Comparison of ENCODE assay signal across 18 mouse cellular contexts in the genomic region with DNA sequence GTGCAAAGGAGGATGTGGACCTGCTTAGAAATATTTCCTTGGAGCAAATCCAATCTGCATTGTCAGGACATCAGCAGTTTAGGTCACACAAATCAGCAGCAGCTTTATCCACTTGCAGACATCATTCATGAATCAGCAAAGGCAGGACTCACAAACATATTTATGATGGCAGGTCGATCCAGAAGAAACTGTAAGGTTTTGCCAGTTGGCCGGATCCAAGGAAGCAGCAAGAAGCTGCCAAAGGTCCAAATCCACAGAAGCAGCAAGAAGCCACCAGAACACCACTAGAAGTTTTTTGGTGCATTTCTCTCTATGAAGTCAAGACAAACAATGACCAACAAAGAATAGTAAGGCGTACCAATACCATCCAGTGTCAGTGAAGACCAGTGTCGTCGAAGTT.
"Had no signal": no experiment of that assay in that cellular context is flagged by ENCODE, and none has a peak within 500 bp of the region (broad histone marks: within the 10 kb centered on the region; RNA-seq: fewer than 3 reads in every experiment).

No protein-coding gene starts in this region.

- ATAC-seq: midbrain, embryonic 13.5 days; midbrain, embryonic 15.5 days had no signal

- H3K9ac ChIP-seq: lung, embryonic 14.5 days; midbrain, embryonic 13.5 days; midbrain, embryonic 15.5 days; neural tube, embryonic 13.5 days; neural tube, embryonic 15.5 days had no signal

- H3K27ac ChIP-seq: midbrain, embryonic 10.5 days; midbrain, embryonic 13.5 days; midbrain, embryonic 15.5 days; neural tube, embryonic 13.5 days; neural tube, embryonic 15.5 days had no signal

- H3K4me3 ChIP-seq: midbrain, embryonic 10.5 days; midbrain, embryonic 13.5 days; midbrain, embryonic 15.5 days; myocyte; neural tube, embryonic 13.5 days; neural tube, embryonic 15.5 days had no signal

- H3K4me2 ChIP-seq: lung, embryonic 14.5 days; midbrain, embryonic 13.5 days; midbrain, embryonic 15.5 days; neural tube, embryonic 13.5 days; neural tube, embryonic 15.5 days had no signal

- H3K27me3 ChIP-seq: midbrain, embryonic 13.5 days; midbrain, embryonic 15.5 days; neural tube, embryonic 13.5 days; neural tube, embryonic 15.5 days had no signal

- DNase-seq: lung, adult 18-20 months; lung, embryonic 14.5 days; lung, postnatal 10 days; lung, postnatal 4 days; retina, postnatal 1 day; right cerebral cortex, adult 18-20 months; right cerebral cortex, postnatal 25 days; right cerebral cortex, postnatal 4 days; spleen, adult 18-20 months; thymus, adult 18-20 months; thymus, postnatal 14 days; thymus, postnatal 36 days had no signal

- H3K4me1 ChIP-seq: midbrain, embryonic 10.5 days; midbrain, embryonic 13.5 days; midbrain, embryonic 15.5 days; neural tube, embryonic 13.5 days; neural tube, embryonic 15.5 days had no signal

- H3K36me3 ChIP-seq: midbrain, embryonic 15.5 days had no signal

- H3K9me3 ChIP-seq: midbrain, embryonic 15.5 days; neural tube, embryonic 15.5 days had no signal
